Mouse (Mus musculus) G1E-ER4 (cell line): ENCODE measurements around the gene Calml3. TPM values are rescaled to one million over a fixed set of nuclear protein-coding genes. Genes with fewer than 3 reads are reported as not detected.
"Not testable (repeated sequence)": the region's sequence is repeated elsewhere in the genome, so short reads cannot be mapped to it uniquely, and the experiment has no call there.

Experiments
- GATA1 ChIP-seq: IDR thresholded peaks from one replicate; pipeline ENCODE4 v1.8.0; 2012; ENCODE audit warnings: low read length, inconsistent platforms
- polyA plus RNA-seq: library from polyadenylated mRNA; stranded (reverse); fragments of >175 nt; gene quantifications from 2 replicates; pipeline ENCODE4 v1.2.3, GENCODE M21; 2012

The Calml3 gene
- polyA plus RNA-seq: not detected in 2 replicates

GRCm38 (mm10) chr13:3804186-3804585 lies at the start of gene Calml3:
Calml3 (minus strand) TSS chr13:3804316.
- no peak for TF ChIP-seq GATA1

- TF ChIP-seq GATA1: no peak
These were observed 46.2 kb upstream of the Calml3 start for GRCm38 (mm10) chr13:3850330-3850729.

- not testable (repeated sequence) for TF ChIP-seq GATA1
These were observed 33.2 kb upstream of the Calml3 start, which contains the start of gene Calm4 for GRCm38 (mm10) chr13:3837312-3837807. Calm4 (plus strand) TSS chr13:3837757.

- TF ChIP-seq GATA1: no peak
These were observed 28.3 kb upstream of the Calml3 start for GRCm38 (mm10) chr13:3832450-3832849.

GRCm38 (mm10) chr13:3831994-3832393 lies 27.9 kb upstream of the Calml3 start:
- no peak for TF ChIP-seq GATA1

- TF ChIP-seq GATA1: no peak
These were observed 27.4 kb upstream of the Calml3 start for GRCm38 (mm10) chr13:3831546-3831945.

- TF ChIP-seq GATA1: no peak
These were observed 21.6 kb upstream of the Calml3 start for GRCm38 (mm10) chr13:3825726-3826125.

- TF ChIP-seq GATA1: no peak
These were observed 18.0 kb upstream of the Calml3 start for GRCm38 (mm10) chr13:3822105-3822504.

GRCm38 (mm10) chr13:3818740-3819076 lies 14.6 kb upstream of the Calml3 start:
- no peak for TF ChIP-seq GATA1

- TF ChIP-seq GATA1: no peak
These were observed 14.1 kb upstream of the Calml3 start for GRCm38 (mm10) chr13:3818012-3818739.

- no peak for TF ChIP-seq GATA1
These were observed 3.2 kb upstream of the Calml3 start for GRCm38 (mm10) chr13:3807131-3807827.

- no peak for TF ChIP-seq GATA1
These were observed 1.5 kb upstream of the Calml3 start for GRCm38 (mm10) chr13:3805638-3806037.

- no peak for TF ChIP-seq GATA1
These were observed 1.0 kb upstream of the Calml3 start for GRCm38 (mm10) chr13:3805132-3805531.

- no peak for TF ChIP-seq GATA1
These were observed 4.7 kb downstream of the Calml3 start for GRCm38 (mm10) chr13:3799386-3799785.

GRCm38 (mm10) chr13:3798751-3799150 lies 5.4 kb downstream of the Calml3 start:
- TF ChIP-seq GATA1: no peak

- TF ChIP-seq GATA1: no peak
These were observed 7.5 kb downstream of the Calml3 start for GRCm38 (mm10) chr13:3796649-3797048.

- no peak for TF ChIP-seq GATA1
These were observed 14.6 kb downstream of the Calml3 start for GRCm38 (mm10) chr13:3789531-3789930.

GRCm38 (mm10) chr13:3788588-3788987 lies 15.5 kb downstream of the Calml3 start:
- TF ChIP-seq GATA1: no peak
